Comparison of ENCODE assay signal across 15 mouse cellular contexts in genomic region chr10:99639469-99639868, GRCm38 (mm10).
A peak's percentile ranks its signal among the peaks of the same experiment; 100 is the strongest.
DNase-seq lines count a peak whose midpoint lies in the region; ATAC-seq and TF ChIP-seq lines count a peak whose summit lies in the region.
"Had no signal": no experiment of that assay in that cellular context is flagged by ENCODE, and none has a peak within 500 bp of the region (broad histone marks: within the 10 kb centered on the region; RNA-seq: fewer than 3 reads in every experiment).

No protein-coding gene starts in this region.

- peaks cover 3% of the 10 kb centered on the region; the same call in 1 of the 2 replicates for H3K4me1 ChIP-seq in lung, embryonic 14.5 days (ENCODE audit: insufficient read depth)
- 0 out of 2 replicates have a peak, but pooled peaks cover 3% of the 10 kb centered on the region for H3K4me1 ChIP-seq in midbrain, embryonic 15.5 days
- H3K4me1 ChIP-seq: liver, embryonic 12.5 days had no signal

- no peak for ATAC-seq in lung, embryonic 14.5 days (ENCODE audit: insufficient read depth)
- peak; percentile 69 for ATAC-seq in midbrain, embryonic 15.5 days (replicated peaks)
- ATAC-seq: liver, embryonic 12.5 days had no signal

- no peak overlapping the region for H3K27ac ChIP-seq in lung, embryonic 14.5 days (ENCODE audit: low read depth)
- no peak overlapping the region for H3K27ac ChIP-seq in midbrain, embryonic 15.5 days
- H3K27ac ChIP-seq: liver, embryonic 12.5 days had no signal

- TF ChIP-seq POLR2A in brain, embryonic 14.5 days (IDR thresholded peaks at IDR 0.05; ENCODE audit: borderline replicate concordance, extremely low read depth, insufficient read depth, insufficient read length, poor library complexity, severe bottlenecking): no peak

- no peak overlapping the region for H3K9ac ChIP-seq in lung, embryonic 14.5 days
- no peak overlapping the region for H3K9ac ChIP-seq in midbrain, embryonic 15.5 days
- H3K9ac ChIP-seq: liver, embryonic 12.5 days had no signal

- H3K9me3 ChIP-seq in lung, embryonic 14.5 days (ENCODE audit: low read depth, low read length): no peaks in the 10 kb centered on the region
- no peaks in the 10 kb centered on the region for H3K9me3 ChIP-seq in midbrain, embryonic 15.5 days
- H3K9me3 ChIP-seq: liver, embryonic 12.5 days had no signal

- DNase-seq in heart, adult 11 months: peak; percentile 86
- no peak for DNase-seq in heart, postnatal 25 days (ENCODE audit: low spot score)
- DNase-seq in lung, embryonic 14.5 days: peak; percentile 41
- no peak for DNase-seq in lung, postnatal 14 days
- DNase-seq in brain, embryonic 14.5 days (ENCODE audit: low read depth): peak; percentile 91
- no peak for DNase-seq in layer of hippocampus, postnatal 25 days (ENCODE audit: extremely low spot score in 1 of 2, low spot score in 1 of 2)
- DNase-seq in layer of hippocampus, adult 8-10 months (ENCODE audit: low spot score in 2 of 2): no peak
- DNase-seq: gastrocnemius, postnatal 25 days; kidney, adult 8-10 months; lung, postnatal 4 days; right cerebral cortex, adult 18-20 months; thymus, postnatal 4 days had no signal

- no peaks in the 10 kb centered on the region for H3K27me3 ChIP-seq in lung, embryonic 14.5 days (ENCODE audit: insufficient read depth, low read length)
- H3K27me3 ChIP-seq in midbrain, embryonic 15.5 days (replicated peaks): no peaks in the 10 kb centered on the region
- H3K27me3 ChIP-seq: liver, embryonic 12.5 days had no signal

- H3K36me3 ChIP-seq in lung, embryonic 14.5 days (ENCODE audit: insufficient read depth): no peaks in the 10 kb centered on the region
- no peaks in the 10 kb centered on the region for H3K36me3 ChIP-seq in midbrain, embryonic 15.5 days (replicated peaks)
- H3K36me3 ChIP-seq: liver, embryonic 12.5 days had no signal

- no peak overlapping the region for H3K4me3 ChIP-seq in lung, embryonic 14.5 days (ENCODE audit: low read depth, low read length)
- H3K4me3 ChIP-seq in midbrain, embryonic 15.5 days: no peak overlapping the region
- H3K4me3 ChIP-seq: liver, embryonic 12.5 days; myocyte had no signal

- no peak overlapping the region for H3K4me2 ChIP-seq in lung, embryonic 14.5 days
- H3K4me2 ChIP-seq in midbrain, embryonic 15.5 days: no peak overlapping the region
- H3K4me2 ChIP-seq: liver, embryonic 12.5 days had no signal

- TF ChIP-seq CTCF in lung, embryonic 14.5 days (IDR thresholded peaks at IDR 0.05; ENCODE audit: low read depth): no peak
- TF ChIP-seq CTCF in brain, embryonic 14.5 days (IDR thresholded peaks at IDR 0.05; ENCODE audit: borderline replicate concordance, extremely low read depth, insufficient read depth, insufficient read length): no peak

- intact Hi-C loops in heart, postnatal 25 days (cut with DNase I): no loop called here

- 50% methylated on average over 5 of the region's 5 CpGs for WGBS in lung, embryonic 14.5 days
- WGBS in midbrain, embryonic 15.5 days: 42% methylated on average over 5 of the region's 5 CpGs

Comparison
In these comparisons a context has a peak if more than half of its experiments do, and no peak if none do; other contexts are left out.
1. DNase-seq: peak in heart, adult 11 months (single experiment), lung, embryonic 14.5 days (single experiment) and brain, embryonic 14.5 days (single experiment); none in heart, postnatal 25 days (single experiment), lung, postnatal 14 days (single experiment), layer of hippocampus, postnatal 25 days (0 of 2) and layer of hippocampus, adult 8-10 months (0 of 2).